Mouse (Mus musculus): ENCODE measurements around the gene Iqce.
A peak's percentile ranks its signal among the peaks of the same experiment; 100 is the strongest.

The Iqce gene

DNA sequence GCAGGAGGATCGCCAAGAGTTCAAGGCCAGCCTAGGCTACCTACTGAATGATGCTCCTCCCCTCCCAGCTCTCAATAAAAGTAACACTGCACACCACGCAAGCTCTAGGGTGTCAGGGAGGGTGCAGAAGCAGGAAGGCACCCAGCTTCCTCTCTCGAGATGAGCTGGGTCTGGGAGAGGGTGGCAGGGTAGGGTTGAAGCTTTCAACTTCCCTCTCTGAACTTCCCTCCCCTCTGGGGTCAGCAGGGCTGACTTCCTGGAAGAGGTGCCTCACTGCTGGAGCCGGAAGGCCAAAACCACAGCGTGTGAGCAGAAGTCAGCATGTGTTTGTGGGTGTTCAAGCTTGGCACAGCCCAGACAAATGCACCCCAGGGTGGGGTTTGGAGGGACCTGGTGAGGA is 84.5 kb downstream of the Iqce start:
- peak; percentile 87 to 89 for DNase-seq (ENCODE audit: low read depth in 1 of 2, low spot score in 2 of 2)

DNA sequence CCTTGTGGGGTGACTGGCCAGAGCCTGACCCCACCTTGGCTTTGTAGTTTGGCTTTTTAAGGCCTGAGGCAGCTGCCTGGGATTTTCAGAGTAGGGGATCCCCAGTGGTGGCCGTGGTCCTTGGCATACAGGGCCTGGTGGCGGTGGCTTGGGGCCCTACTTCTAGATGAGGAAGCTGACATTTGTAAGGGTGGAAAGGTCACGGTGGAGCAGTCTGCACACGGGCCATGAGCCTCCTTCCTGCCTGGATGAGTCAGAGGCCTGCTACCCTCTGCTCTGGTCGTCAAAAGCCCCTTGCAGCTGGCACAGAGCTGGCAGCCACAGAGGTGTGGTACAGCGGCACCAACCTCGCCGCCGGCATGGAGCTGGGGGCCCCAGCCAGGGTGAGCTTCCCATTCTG is 85.5 kb downstream of the Iqce start:
- peak; percentile 79 to 91 for DNase-seq (ENCODE audit: low read depth in 1 of 2, low spot score in 2 of 2)

DNA sequence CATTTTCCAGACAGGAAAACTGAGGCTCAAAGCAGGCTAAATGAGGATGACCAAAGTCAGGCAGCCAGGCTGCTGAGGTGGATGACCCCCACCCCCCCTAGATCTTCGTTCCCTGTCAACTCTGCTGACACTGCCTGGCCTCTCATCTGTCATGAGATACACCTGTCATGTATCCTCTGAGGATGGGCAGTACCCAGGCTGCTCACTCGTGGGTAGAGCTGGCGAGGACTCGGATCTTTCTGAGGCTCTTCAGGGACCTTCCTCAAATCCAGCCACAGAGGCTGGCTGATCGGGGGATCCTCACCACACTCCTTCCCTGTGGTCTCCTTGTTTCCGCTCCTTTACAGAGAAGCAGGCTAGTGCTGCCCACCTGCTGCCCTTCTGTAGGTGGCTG is 86.1 kb downstream of the Iqce start:
- DNase-seq (ENCODE audit: low read depth in 1 of 2, low spot score in 2 of 2): no peak

DNA sequence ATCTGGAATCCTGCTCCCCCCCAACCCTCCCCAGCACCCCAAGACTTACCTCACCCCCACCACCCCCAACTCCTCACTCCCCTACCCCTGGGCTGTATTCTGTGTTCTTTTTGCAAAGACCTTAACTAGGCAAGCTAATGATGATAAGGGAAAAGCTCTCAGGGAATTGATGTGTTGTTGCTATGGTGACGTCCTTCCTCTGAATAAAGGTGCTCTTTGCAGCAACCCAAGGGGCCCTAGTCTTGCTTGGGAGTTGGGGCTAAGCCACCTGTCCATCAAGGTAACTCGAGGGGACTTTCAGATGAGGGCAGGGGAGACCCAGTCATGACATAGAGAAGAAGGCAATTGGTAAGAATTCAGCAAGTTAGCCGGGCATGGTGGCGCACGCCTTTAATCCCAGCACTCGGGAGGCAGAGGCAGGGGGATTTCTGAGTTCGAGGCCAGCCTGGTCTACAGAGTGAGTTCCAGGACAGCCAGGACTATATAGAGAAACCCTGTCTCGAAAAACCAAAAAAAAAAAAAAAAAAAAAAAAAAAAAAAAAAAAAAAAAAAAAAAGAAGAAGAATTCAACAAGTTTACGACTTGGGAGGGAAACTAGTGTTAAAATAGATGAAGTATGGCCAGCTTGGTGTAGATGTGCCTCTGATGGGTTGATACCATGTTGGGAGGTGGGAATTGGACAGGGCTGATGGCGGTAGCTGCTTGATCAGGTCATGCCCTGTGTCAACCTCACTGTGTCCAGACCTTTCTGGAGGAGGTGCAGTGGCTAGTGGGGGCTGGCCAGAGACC is 86.7 kb downstream of the Iqce start:
- DNase-seq (ENCODE audit: low read depth in 1 of 2, low spot score in 2 of 2): no peak

DNA sequence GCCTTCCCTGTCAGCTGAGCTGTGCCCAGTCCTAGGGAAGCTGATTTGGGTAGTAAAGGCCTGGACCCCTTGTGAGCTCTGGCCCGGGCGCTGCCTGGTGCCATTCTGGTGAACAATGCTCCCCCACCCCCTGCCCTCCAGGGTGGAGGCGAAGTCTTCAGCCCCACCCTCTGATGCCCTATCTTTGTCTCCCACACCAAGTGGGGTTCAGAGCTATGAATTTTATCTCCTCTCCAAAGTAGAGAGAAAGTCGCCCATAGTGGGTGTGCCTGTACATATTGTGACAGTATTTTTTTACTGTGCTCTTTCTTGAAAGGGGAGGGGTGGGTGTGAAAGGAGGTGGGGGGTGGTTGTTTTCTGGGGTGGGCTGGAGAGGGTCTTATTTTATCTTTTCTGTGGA is 87.3 kb downstream of the Iqce start:
- no peak for DNase-seq (ENCODE audit: low read depth in 1 of 2, low spot score in 2 of 2)

DNA sequence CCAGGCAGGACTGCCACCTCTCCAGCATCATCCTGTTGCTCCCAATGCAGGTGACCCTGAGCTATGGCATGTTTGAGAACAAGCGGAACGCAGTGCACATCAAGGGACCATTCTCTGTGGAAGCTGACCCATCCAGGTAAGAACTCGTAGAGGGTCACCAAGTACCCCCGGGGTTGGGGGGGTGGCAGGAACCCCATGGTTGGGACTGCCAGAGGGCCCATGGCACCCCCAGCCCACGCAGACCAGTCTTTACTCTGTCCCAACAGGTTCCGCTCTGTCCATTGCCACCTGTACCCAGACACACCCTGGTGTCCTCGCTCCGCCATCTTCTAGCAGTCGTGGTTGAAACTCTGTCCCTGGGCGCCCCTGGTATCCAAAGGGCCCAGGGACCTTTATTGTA is 88.0 kb downstream of the Iqce start:
- no peak for DNase-seq (ENCODE audit: low read depth in 1 of 2, low spot score in 2 of 2)

DNA sequence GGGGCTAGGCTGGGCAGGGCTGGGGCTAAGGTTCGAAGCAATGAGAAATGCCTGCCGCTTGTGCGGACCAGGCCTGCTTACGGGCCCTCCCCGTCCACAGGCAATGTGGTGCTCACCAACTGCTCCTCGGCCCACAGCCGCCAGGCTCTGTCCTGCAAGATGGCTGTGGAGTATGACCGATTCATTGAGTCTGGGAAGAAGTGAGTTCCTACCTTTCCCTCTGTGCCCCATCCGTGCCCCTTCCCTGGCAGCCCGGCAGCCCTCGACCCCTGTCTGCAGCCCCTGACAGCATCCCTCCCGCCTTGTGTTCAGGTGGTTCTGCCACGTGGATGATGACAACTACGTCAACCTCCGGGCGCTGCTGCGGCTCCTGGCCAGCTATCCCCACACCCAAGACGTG is 90.0 kb downstream of the Iqce start:
- DNase-seq (ENCODE audit: low read depth in 1 of 2, low spot score in 2 of 2): no peak
